Mouse (Mus musculus): ENCODE data around the gene Rccd1.
"Not testable (repeated sequence)": the region's sequence is repeated elsewhere in the genome, so short reads cannot be mapped to it uniquely, and the experiment has no call there.

The Rccd1 gene

DNA sequence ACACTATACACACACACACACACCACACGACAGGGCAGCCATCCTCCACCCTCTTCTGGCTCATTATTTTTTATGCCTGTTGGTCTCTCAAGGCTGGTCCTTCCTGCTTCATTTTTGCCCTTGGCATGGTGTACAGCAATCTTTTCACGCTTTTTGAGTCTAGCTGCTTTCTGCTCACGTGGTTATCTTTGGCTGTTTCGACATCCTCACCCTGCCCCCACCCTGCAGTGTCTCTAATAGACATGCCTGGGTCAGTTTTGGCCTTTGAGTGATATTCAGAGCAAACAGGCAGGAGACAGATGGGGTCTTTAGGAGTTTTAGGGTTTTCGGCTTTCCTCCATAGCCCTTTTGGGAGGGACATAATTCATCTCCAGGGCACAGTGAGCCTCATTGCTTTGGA is 22.6 kb upstream of the Rccd1 start:
- in situ Hi-C loops (cut with MboI; ENCODE audit: low sequenced_read_pairs), result no loop called here

DNA sequence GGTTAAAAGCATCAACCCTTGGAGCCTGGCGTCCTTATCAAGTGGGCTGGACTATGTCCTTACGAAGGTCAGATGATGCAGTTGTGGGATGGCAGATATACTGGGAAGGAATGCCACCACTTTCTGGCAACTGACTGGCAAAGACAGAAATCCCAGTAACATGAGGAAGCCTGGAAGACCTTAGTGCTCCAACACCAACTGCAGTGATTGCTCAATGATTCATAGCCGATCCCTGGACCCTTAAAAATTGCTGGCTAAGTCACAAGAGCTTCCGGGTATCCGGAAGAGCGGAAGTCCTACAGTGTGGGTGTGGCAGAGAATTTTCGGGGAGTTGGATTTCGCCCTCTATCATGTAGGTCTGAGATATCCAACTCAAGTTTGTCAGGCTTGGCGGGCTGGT is 21.9 kb upstream of the Rccd1 start:
- in situ Hi-C loops (cut with MboI; ENCODE audit: low sequenced_read_pairs), result no loop called here

DNA sequence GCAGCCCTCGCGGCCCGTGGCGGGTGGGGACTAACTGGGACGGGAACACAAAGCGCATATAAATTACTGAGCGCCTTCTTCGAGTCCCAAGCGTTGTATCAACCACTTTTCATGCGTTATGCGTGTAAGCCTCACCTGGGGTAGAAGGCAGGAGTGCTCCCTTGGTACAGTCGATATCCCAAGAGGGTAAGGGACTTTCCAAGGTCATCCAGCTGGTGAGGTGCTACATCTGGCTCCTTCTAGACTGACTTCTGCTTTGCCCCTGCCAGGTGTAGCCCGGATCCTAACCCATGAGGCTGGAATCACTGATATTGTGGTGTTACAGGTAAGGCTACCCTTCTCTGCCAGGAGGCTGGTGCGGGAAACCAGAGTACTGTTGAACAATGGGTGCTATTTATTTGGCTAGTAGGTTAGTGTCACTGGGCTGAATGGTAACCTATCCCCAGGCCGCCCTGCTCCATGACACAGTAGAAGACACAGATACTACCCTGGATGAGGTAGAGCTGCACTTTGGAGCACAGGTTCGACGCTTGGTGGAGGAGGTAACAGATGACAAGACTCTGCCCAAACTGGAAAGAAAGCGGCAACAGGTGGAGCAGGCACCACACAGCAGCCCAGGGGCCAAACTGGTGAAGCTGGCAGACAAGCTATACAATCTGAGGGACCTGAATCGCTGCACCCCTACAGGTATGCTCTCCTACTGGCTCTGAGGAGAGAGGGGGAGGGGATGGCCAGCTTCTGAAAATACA is 19.2 kb upstream of the Rccd1 start:
- in situ Hi-C loops (cut with MboI; ENCODE audit: low sequenced_read_pairs), result no loop called here

DNA sequence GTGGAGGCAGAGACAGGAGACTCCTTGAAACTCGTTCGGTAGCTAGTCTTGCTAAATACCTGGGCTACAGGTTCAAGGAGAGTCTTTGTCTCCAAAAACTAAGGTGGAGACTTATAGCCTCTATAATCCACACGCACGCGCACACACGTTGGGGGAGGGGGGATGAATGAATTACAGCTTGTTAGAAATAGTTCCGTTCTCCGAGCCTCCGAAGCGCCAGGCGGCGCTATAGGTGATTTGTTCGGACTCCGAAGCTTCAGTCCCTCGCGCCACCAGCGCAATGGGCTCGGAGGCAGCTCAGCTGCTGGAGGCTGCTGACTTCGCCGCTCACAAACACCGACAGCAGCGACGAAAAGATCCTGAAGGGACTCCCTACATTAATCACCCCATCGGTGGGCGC is 18.6 kb upstream of the Rccd1 start, which contains the start of gene Hddc3:
Hddc3 (plus strand) TSS at position 247 of the 400 bp plus-strand sequence.
- in situ Hi-C loops (cut with MboI; ENCODE audit: low sequenced_read_pairs), result no loop called here

DNA sequence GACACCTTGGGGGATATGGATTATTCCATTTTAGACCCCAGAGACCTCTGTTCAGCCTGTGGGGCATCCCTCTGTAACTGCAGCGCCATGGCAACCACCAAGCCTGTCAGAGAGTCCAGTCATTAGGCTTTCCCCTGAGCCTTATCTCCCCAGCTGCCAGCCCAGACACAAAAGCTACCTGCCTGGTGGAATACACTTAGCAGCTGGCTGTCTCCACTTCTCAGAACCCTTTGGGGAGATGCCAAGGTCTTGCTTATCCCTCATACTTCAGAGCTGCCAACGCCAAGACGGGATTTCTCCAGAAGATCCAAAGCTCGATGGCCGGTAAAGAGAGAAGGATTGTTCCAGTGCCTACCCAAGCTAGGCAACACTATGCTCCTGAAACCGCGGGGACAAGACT is 17.5 kb upstream of the Rccd1 start:
- in situ Hi-C loops (cut with MboI; ENCODE audit: low sequenced_read_pairs), result no loop called here

DNA sequence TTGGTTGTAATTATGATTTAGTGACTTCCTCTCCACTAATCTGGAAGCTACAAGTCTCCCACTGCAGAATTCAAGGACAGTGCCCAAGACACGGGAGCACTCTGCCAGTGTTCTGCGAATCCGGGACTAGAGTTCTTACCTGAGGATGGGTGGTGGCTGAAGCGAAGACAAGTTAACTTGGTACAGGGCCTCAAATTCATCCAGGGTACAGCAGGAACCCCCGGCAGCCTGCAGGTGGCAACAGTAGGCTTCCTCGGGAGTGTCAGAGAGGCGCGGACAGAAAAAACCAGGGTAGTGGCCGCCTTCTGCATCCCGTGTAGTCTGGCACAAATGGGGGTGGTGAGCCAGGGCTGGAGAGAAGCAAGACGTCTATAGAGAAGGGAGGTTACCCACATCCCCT is 16.5 kb upstream of the Rccd1 start, which contains the start of gene Unc45a:
Unc45a (minus strand) TSS at position 213 of the 400 bp plus-strand sequence.
- in situ Hi-C loops (cut with MboI; ENCODE audit: low sequenced_read_pairs), result no loop called here

DNA sequence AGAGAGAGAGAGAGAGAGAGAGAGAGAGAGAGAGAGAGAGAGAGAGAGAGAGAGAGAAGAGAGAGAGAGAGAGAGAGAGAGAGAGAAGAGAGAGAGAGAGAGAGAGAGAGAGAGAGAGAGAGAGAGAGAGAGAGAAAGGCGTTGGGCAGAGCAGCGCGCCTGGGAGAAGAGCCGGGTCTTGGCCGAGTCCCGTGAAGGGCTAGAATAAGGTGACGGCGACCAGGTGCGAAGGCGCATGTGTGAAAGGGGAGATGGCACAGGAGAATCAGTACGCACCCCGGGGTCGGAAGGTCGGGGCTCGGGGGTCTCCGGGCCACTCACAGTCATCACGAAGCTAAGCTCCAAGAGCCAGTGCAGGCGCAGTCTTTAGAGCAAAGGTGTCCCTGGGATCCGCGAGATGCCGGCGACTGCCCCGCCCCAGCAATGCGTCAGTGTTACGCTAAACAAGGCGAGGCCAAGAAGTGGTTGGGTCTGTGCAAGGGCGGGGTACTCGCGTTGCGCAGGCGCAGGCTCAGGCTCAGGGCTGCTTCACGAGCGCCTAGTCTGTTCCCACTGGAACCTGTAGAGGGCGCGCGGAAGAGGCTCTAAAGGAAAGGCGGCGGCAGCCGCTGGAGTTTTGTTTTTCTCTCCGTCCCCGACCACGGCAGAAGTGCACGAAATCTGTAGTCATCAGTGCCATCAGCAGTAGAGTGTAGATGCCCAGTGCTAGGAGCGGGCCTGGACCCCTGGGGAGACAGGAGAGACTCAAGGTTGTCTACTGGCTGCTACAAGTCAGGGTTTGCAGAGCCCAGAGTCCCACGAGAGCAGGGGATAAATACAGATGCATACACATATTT is 15.8 kb upstream of the Rccd1 start:
- in situ Hi-C loops (cut with MboI; ENCODE audit: low sequenced_read_pairs), result no loop called here

DNA sequence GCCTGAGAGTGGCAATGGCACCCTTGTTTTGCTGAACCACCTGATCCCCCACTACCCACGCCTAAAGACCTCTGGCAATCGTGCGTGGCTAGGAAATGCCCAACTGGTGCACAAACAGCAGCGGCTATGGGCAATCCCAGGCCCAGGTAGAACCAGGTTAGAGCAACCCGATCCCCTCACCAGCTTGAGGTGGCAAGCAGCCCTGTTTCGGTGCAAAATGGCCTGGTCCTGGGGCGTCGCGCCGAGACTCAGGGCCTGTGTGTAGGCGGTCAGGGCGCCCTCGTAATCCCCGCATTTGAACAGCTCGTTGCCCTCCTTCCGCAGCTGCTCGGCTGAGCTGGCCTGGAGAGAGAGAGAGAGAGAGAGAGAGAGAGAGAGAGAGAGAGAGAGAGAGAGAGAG is 15.1 kb upstream of the Rccd1 start:
- in situ Hi-C loops (cut with MboI; ENCODE audit: low sequenced_read_pairs), result no loop called here

DNA sequence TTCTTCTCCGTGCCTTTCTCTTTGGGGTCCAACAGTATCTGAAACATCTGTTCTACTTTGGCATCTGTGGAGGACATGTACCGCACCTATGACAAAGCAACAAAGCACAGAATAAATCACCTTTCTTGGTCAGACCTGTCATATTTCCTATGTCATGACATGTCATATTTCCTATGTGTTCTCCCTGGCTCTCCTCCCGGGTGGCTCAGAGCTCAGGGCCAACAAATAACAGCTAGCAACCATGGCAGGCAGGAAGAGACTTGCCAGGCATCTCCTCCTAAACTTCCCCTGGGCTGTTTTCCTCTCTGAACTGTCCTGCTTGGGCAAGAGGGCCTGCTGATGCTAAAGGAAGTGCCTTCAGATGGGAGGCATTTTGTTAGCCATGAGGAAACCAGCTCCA is 12.7 kb upstream of the Rccd1 start:
- in situ Hi-C loops (cut with MboI; ENCODE audit: low sequenced_read_pairs), result no loop called here

DNA sequence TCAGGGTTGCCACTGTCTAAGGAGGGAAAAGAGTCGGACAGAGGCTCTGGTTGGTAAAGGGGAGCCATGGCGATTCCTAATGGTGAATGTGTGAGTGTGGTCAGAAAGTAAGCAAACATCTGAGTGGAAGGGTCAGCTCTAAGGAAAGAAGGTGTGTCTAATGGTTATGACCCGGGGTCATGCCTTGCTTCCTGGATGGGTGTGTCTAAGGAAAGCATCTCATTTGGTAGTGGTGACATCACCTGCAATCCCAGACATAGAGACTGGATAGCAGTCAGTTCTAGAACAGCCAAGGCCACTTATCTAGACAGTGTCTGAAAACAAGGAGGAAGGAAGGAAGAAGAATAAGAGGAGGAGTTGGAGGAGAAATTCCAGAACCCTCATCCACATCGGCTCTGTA is 10.6 kb upstream of the Rccd1 start:
- in situ Hi-C loops (cut with MboI; ENCODE audit: low sequenced_read_pairs), result no loop called here

DNA sequence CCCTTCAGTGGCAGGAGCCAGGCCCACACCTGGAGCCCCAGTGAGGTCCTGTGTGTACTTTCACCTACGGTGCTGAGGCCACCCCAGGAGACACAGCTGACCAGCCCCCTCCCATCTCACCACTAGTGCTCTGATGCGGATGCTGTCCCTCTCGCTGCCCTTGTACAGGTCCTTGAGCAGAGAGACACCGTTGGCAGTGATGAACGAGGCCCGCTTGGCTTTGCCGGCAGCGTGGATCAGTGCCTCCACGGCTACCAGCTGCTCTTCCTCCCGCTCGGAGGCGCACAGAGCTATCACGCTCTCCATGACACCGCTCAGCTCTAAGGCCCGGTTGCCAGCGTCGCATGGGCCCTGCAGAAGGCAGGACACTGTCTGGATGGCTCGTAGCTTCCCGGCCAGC is 7.2 kb upstream of the Rccd1 start:
- in situ Hi-C loops (cut with MboI; ENCODE audit: low sequenced_read_pairs), result no loop called here

DNA sequence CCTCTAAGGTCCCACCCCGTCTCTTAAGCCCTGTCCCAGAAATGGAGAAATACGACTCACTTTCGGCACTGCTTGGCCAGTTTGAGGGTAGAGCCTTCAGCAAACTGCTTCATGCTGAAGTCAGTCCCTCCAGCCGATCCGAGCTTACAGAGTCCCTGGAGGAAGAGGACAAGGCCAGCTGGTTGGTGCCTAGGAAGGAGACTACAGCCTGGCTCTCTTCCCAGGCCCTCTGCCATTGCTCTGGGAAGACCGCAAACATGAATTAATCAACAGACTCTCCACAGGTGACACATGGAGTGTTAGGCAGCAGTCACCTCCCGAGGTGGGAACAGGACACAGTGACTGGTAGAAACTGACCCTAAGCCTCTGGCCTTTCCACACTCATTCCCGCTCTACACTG is 6.0 kb upstream of the Rccd1 start:
- in situ Hi-C loops (cut with MboI; ENCODE audit: low sequenced_read_pairs), result no loop called here

DNA sequence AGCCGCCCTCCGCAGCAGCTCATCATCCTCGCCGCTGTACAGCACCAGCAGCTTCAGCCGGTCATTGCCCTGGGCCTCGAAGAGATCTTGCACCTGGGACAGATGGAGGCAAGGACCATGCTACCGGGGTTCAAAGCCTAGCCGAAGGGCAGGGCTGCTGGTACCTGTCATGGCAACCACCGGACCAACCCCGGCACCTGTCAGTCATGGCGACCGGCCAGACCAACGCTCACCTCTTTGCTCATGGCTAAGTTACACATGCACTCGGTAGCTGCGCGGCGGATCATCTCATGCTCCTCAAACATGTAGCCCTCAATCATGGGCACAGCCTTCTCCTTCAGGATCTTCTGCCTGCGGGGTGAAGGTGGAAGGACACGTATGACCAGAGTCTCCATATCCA is 1.8 kb upstream of the Rccd1 start:
- in situ Hi-C loops (cut with MboI; ENCODE audit: low sequenced_read_pairs), result no loop called here

DNA sequence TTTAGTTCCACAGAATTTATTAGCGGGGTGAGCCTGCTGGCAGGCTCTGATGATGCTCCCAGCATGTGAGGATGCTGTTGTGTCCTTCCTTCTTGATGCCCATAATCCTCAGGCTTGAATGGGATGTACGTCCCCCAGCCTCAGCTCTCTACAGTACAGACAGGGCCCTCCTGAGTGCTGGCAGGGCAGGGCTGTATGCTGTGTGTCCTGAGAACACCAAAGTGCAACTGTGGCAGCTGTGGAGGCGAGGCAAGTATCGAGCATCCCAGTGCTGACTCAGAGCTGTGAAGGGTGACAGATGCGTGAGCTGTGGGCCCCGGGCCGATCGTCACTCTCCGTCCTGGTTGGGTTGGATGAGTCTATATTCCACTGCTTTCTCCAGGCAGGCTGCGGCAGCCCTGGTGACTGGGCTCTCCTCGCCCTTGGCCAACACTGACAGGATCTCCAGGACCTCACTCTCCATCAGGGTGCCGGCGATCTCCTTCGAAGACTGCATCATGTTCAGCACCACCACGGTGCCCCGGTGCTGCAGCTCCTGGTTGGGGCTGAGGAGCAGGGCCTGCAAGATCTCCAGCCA is 1.1 kb upstream of the Rccd1 start:
- in situ Hi-C loops (cut with MboI; ENCODE audit: low sequenced_read_pairs), result no loop called here

DNA sequence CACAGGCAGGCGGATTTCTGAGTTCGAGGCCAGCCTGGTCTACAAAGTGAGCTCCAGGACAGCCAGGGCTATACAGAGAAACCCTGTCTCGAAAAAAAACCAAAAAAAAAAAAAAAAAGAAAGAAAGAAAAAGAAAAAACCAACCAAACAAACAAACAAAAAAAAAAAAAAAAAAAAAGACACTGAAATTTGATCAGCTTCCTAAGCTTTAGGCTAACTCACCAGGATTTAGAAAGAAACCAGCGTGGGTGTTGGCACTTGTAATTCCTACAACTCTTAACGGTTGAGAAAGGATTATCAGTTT is 514 bp upstream of the Rccd1 start:
- in situ Hi-C loops (cut with MboI; ENCODE audit: low sequenced_read_pairs), result not testable (repeated sequence)

DNA sequence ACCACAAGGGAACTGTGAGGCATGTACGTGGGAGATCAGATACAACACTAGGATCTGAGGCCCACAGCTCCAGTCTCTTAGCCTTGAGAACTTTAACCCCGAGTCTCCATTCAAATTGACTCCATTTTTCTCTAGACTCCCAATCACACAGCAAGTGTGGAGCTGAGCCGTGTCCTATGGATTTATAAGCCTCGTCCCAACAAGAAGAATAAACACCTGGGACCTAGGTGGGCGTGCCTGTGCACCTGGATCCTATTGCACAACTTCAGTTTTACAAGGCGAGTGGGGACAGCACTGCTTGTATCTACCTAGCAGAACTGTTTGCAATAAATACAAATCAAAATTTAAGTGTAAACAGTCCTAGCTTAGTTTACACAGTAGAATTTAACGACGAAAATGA is 918 bp downstream of the Rccd1 start:
- in situ Hi-C loops (cut with MboI; ENCODE audit: low sequenced_read_pairs), result no loop called here

DNA sequence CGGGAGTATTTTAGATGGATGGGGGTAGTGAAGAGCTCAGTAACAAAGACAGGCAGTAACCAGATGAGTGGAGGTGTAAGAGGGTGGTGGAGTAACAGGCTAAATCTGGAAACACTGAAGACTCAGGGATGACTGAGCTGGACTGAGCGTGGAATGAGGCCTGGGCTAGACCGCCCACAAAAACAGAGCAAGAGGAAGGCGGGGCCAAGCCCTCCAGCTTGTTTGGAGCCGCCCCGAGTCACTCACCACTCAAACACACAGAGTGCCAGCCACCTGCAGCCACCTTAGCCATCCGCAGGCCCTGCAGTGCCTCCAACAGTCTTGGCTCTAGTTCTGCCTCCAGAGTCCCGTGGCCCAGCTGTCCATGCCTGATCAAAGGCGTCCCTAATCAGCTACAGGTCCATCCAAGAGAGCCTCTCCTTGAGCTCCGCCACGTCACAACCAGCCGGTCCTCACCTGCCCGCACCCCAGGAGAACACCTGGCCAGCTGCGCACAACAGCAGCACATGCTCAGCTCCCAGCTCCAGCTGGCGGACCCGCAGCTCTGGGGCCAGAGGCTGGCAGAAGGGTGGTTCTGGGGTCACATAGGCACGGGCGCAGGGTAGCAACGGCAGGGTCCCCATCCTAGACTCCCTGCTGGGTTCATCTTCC is 4.3 kb downstream of the Rccd1 start:
- in situ Hi-C loops (cut with MboI; ENCODE audit: low sequenced_read_pairs), result no loop called here

DNA sequence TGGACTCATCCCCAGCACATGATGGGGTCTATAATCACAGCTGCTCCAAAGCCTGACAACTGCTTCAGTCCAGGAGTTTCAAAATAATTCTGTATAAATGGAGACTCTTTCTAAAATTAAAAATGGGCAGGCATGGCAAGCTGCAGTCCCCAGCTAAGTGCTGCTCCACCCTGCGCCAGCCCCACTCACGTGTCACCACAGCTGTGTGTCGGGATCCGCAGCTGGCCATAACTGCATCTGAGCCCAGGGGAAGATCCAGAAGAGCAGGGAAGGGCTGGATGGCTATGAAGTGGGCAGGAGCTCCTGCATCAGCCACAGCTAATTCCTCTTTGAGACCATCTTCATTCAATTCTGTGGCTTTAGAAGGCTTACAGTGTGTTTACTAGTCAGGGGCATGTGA is 5.6 kb downstream of the Rccd1 start:
- in situ Hi-C loops (cut with MboI; ENCODE audit: low sequenced_read_pairs), result no loop called here

DNA sequence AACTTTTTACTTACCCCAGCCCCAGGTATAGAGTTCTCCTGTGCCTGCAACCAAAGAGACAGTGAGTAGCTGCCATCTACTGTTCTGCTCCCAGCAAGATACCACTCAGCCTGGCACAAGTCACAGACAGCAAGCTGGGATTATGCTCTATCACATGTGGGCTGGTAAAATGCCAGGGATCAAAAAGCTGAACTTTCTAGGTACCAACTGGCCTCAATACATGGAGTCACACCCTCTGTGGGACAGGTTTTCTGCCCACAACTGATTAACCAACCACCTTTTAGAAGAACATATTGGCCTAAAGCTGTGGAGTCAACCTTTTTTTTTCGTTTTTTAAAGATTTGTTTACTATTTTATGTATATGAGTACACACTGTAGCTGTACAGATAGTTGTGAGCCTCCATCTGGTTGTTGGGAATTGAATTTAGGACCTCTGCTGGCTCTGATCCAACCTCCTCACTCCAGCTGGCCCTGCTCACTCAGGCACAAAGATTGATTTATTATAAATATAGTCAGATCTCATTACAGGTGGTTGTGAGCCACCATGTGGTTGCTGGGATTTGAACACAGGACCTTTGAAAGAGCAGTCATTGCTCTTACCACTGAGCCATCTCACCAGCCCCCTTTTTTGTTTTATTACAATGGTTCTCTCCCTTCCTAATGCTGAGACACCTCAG is 6.7 kb downstream of the Rccd1 start:
- in situ Hi-C loops (cut with MboI; ENCODE audit: low sequenced_read_pairs), result no loop called here

DNA sequence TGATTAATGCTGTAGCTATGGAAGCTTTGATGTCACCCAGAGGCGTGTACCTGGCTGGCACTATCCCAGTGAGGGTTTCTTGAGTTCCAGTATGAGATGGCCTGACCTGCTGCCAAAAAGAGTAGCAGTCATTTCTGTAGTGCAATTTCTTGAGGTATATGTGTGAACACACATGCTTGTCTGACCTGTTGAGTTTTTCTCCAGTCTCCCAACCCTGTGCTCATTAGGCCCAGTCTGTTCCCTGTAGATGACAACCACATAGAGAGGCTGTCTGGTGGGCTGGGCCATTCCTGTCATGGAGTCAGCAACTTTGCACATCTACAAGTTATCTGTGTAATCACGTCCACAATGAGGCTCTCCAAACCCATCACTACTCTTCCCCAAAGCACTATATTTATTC is 8.5 kb downstream of the Rccd1 start:
- in situ Hi-C loops (cut with MboI; ENCODE audit: low sequenced_read_pairs), result no loop called here

DNA sequence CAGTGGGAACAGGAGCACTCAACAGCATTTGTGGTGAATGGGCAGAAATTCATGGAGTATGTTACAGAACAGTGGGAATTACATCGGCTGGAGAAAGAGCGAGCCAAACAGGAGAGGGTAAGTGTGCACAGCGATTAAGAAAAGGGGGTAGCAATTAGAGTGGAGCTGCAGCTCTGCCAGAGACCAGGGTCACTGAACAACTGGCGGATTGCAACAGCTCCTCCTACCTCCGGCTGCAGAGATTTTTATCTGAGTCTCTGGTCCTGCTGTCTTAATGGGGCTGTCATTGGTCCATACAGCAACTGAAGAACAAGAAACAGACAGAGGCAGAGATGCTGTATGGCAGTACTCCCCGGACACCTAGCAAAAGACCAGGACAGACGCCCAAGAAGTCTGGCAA is 13.5 kb downstream of the Rccd1 start:
- in situ Hi-C loops (cut with MboI; ENCODE audit: low sequenced_read_pairs), result no loop called here
